Mouse (Mus musculus): ENCODE data around the gene Pigm. TPM values are rescaled to one million over a fixed set of nuclear protein-coding genes. Genes with fewer than 3 reads are reported as not detected.

The Pigm gene
- 26.4 to 30.1 TPM (median 29.0 TPM) in 4 replicates for total RNA-seq (2023)

DNA sequence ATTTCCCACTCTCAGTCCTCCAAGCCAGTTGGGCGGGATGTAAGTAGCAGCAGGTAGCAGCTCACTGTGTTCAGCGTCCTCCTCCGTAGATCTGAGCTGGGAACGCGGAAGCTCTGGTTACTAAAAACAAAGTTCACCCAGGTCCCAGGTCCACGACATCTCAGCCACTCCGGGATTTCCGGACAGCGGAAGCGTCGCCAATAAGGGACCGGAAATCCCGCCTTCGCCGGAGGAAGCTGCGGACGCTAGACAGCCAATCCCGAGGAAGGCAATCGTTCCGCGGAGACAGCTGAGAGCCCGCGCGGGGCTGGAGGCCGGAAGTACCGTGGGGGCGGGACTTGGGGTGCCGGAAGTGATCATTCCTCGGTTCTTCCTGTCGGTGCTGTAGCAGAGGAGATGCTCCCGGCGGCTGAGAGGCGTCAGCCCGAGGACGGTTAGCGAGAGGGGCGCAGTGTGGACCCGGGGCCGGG, at the start of gene Pigm:
Gene Pigm, plus strand, starts transcription at position 349 of the 470 bp plus-strand sequence.

DNA sequence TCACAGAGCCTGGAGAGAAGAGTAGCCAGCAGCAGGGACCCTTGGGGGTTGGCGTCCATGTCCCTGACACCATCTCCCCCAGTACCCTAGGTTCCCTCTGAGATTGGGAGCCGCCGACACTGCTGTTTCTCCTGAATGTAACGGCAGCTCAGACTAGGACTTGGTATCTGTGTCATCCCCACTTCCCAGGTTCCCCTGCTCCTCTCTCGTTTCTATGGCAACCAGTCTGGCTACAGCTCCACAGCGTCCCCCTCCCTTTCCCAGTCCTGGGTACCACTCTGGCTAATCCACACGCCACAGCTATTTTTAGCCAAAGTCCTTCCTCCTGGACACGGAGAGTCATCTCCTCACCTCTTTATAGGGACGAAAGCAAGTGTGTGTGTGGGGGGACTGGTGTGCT, 47.2 kb upstream of the Pigm start, which contains the start of gene Kcnj9:
Gene Kcnj9, minus strand, starts transcription at position 188 of the 400 bp plus-strand sequence.

DNA sequence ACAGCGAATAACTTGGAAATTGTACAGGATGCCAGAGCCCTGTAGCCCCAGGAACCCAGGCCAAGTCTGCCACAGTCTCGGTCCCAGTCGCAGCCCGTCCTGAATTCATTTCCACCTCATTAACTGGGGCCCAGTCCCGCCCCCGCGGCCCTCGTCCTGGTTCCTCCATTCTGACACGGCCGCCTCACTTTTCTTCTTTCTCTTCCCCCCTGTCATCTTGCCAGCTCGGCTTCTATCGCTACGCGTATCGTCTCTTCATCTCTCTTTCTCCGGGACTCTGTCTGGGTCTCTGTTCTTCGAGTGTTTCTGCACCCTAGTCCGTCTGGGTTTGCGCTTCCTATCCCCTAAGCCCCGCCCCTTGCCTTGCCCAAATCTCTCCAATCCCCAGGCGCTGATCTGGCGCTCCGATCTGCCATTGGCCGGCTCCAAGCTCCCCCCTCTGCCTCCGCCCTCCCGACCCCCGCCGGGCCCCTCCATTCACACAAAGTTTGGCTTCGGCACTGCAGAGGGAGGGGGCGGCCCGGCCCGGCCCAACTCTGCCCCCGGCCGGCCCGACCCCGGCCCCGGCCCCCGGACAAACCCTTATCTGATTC, 35.5 kb upstream of the Pigm start, which contains the start of gene Kcnj10:
Gene Kcnj10, plus strand, starts transcription at position 482 of the 593 bp plus-strand sequence.

Other genes with a start within 250 kb of the Pigm start
- 50.1 to 62.8 TPM (median 56.7 TPM) in 4 replicates for gene Pex19, start 249.8 kb upstream of the Pigm start, total RNA-seq (2023)
- gene Dcaf8, start 228.5 kb upstream of the Pigm start, total RNA-seq (2023): 108 to 119 TPM (median 112 TPM) in 4 replicates
- gene Pea15a, start 169.7 kb upstream of the Pigm start, total RNA-seq (2023): 25.2 to 33.4 TPM (median 29.6 TPM) in 4 replicates
- gene Casq1, start 156.7 kb upstream of the Pigm start, total RNA-seq (2023): 0.60 TPM in 1 of 4 replicates, not detected in the others
- not detected in 4 replicates for gene Atp1a4, start 118.1 kb upstream of the Pigm start, total RNA-seq (2023)
- 22.6 to 31.4 TPM (median 27.2 TPM) in 4 replicates for gene Igsf8, start 114.9 kb upstream of the Pigm start, total RNA-seq (2023)
- gene Atp1a2, start 78.5 kb upstream of the Pigm start, total RNA-seq (2023): not detected in 4 replicates
- 0.15 TPM in 2 of 4 replicates, not detected in the others for gene Kcnj9, start 47.2 kb upstream of the Pigm start, total RNA-seq (2023)
- 0.94 to 1.5 TPM (median 1.2 TPM) in 4 replicates for gene Kcnj10, start 35.3 kb upstream of the Pigm start, total RNA-seq (2023)
- 1.9 to 3.8 TPM (median 3.3 TPM) in 4 replicates for gene Slamf9, start 98.8 kb downstream of the Pigm start, total RNA-seq (2023)
- gene Igsf9, start 105.2 kb downstream of the Pigm start, total RNA-seq (2023): 8.5 to 13.2 TPM (median 11.4 TPM) in 4 replicates
- 126 to 136 TPM (median 128 TPM) in 4 replicates for gene Tagln2, start 123.5 kb downstream of the Pigm start, total RNA-seq (2023)
- gene Cfap45, start 144.3 kb downstream of the Pigm start, total RNA-seq (2023): 2.4 to 4.8 TPM (median 3.6 TPM) in 4 replicates
- not detected in 4 replicates for gene Vsig8, start 179.4 kb downstream of the Pigm start, total RNA-seq (2023)
- gene Slamf8, start 214.0 kb downstream of the Pigm start, total RNA-seq (2023): 0.66 TPM in 1 of 4 replicates, not detected in the others
- gene Fcrl6, start 226.0 kb downstream of the Pigm start, total RNA-seq (2023): not detected in 4 replicates